Mouse (Mus musculus) lung, embryonic 14.5 days (tissue): ENCODE results near the gene Sfxn5. TPM values are rescaled to one million over a fixed set of nuclear protein-coding genes. Genes with fewer than 3 reads are reported as not detected.

ENCODE experiments used
- ATAC-seq: fragments of 200-750 bp; cut with Nextera tagmentation; 2 replicates; pipeline ENCODE4 v1.8.0; 2017; ENCODE audit warnings: mild to moderate bottlenecking, moderate TSS enrichment, moderate library complexity; ENCODE audit not compliant: insufficient read depth
- DNase-seq: peaks from one replicate; pipeline ENCODE4 v3.0.0-alpha.2; 2015
- H3K27ac ChIP-seq: fragments of 300-500 bp; sonication (generic); 2 replicates; pipeline ENCODE4 v1.5.1; 2014; ENCODE audit warnings: low read depth, mild to moderate bottlenecking, moderate library complexity
- H3K27me3 ChIP-seq: fragments of 300-500 bp; sonication (generic); 2 replicates; pipeline ENCODE4 v1.6.1; 2014; ENCODE audit warnings: low read length, control low read depth; ENCODE audit not compliant: insufficient read depth
- H3K36me3 ChIP-seq: fragments of 300-500 bp; sonication (generic); 2 replicates; pipeline ENCODE4 v1.6.1; 2014; ENCODE audit warnings: control low read depth; ENCODE audit not compliant: insufficient read depth
- H3K4me1 ChIP-seq: fragments of 300-500 bp; sonication (generic); 2 replicates; pipeline ENCODE4 v1.6.1; 2014; ENCODE audit warnings: antibody characterized with exemption, control low read depth; ENCODE audit not compliant: insufficient read depth
- H3K4me2 ChIP-seq: fragments of 300-500 bp; sonication (generic); 2 replicates; pipeline ENCODE4 v1.6.1; 2014; ENCODE audit warnings: mild to moderate bottlenecking
- H3K4me3 ChIP-seq: fragments of 300-500 bp; sonication (generic); 2 replicates; pipeline ENCODE4 v1.5.1; 2014; ENCODE audit warnings: low read depth, low read length
- H3K9ac ChIP-seq: fragments of 300-500 bp; sonication (generic); 2 replicates; pipeline ENCODE4 v1.6.1; 2014
- H3K9me3 ChIP-seq: fragments of 300-500 bp; sonication (generic); 2 replicates; pipeline ENCODE4 v1.6.1; 2016; ENCODE audit warnings: low read depth, low read length, control low read depth
- CTCF ChIP-seq: IDR thresholded peaks from 2 replicates; pipeline ENCODE4 v1.5.1; 2016; ENCODE audit warnings: antibody characterized with exemption, low read depth
- WGBS: fragments of 180-500 bp; shearing (Covaris S2); extraction: QIAGEN DNeasy Blood & Tissue Kit; methylation state at CpG from one replicate; pipeline ENCODE4 v1.1.7; 2014; 5-methylcytosine and 5-hydroxymethylcytosine counted together
- polyA plus RNA-seq: library from polyadenylated mRNA; unstranded; fragments of >200 nt; fragmentation: Nextera tagmentation; extraction: Ambion mirVana; gene quantifications from 2 replicates; pipeline ENCODE4 v1.2.1, GENCODE M21; 2014

Gene Sfxn5
- polyA plus RNA-seq, 1 experiment from 2014 or later: 8.3 TPM

DNA sequence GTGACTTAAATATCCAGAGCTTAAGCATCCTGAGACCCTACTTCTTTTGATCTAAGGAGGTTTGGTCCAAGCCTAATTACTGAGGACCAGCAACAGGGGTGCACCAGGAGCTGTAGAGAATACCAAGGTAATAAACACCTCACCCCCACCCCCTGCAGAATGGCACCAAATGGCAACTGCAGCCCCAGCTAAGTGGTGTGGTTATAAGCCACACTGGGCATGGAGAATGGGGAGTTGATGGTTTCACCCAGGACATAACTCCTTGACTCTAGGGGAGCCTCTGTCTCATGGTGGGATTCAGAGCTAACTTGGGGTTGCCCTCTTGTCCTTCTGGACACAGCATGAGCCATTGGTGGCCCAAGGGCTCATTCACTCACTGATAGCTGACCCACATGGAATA, 1.0 kb upstream of the Sfxn5 start:
- peaks cover 5% of the 10 kb centered on the region; the same call in 1 of the 2 replicates for H3K36me3 ChIP-seq
- H3K4me2 ChIP-seq: peak overlapping the region; percentile 98
- no peak overlapping the region for H3K27ac ChIP-seq
- no peak for ATAC-seq
- H3K27me3 ChIP-seq: no peaks in the 10 kb centered on the region
- no peak overlapping the region; the same call in 1 of the 2 replicates for H3K9ac ChIP-seq
- H3K4me3 ChIP-seq: no peak overlapping the region
- no peak for TF ChIP-seq CTCF
- no peaks in the 10 kb centered on the region for H3K4me1 ChIP-seq
- H3K9me3 ChIP-seq: no peaks in the 10 kb centered on the region
- no peak for DNase-seq

GRCm38 (mm10) chr6:85333732-85334131, 510 bp upstream of the Sfxn5 start:
- H3K27ac ChIP-seq: 0 out of 2 replicates have a peak overlapping the region, but pooled peaks have one; percentile 90

DNA sequence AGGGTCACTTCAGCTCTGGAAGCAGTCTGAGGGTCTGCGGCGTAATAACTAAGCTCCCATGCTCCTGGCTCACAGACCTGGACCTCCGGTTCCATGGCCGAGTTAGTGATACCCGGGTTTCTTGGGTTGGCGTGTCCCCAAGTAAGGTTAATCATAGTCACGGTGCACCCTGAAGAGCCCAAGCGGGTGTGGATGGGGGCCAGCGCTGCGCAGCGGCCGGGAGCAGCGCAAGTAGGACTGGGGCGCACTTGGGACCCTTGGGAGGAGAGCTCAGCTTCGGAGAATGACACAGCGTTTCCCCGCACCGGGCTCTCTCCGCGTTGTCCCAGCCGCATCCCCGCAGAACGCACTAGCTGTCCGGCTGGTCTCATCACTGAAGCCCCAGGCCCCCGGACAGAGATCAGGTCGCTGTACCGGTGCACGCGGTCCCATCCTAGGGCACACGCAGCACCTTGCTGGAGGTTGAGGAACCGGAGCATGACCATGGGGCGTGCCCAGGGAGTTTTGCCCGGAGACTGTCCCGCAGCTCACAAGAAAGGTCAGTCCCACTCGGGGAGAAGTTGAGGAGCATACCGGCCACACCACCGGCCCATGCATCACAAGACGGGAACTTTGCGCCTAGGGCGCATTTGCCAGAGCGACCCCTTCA, 747 bp downstream of the Sfxn5 start:
- Histone ChIP-seq H3K27ac (no peak overlapping the region), H3K9me3 (no peaks in the 10 kb centered on the region), H3K36me3 (peaks cover 5% of the 10 kb centered on the region; the same call in 1 of the 2 replicates), H3K9ac (peak overlapping the region; percentile 68), H3K4me1 (no peaks in the 10 kb centered on the region), H3K27me3 (no peaks in the 10 kb centered on the region), H3K4me3 (peak overlapping the region; percentile 71), H3K4me2 (peak overlapping the region; percentile 98)
- ATAC-seq: peak; percentile 57
- WGBS: under 1% methylated on average over 41 of the region's 41 CpGs
- TF ChIP-seq CTCF: no peak
- DNase-seq: no peak

More at GRCm38 (mm10) chr6:85333732-85334131, 510 bp upstream of the Sfxn5 start:
- peak overlapping the region; percentile 68; the same call in 1 of the 2 replicates for H3K9ac ChIP-seq
- 1% methylated on average over 13 of the region's 13 CpGs for WGBS
- H3K4me2 ChIP-seq: peak overlapping the region; percentile 98
- peak; percentile 61 for DNase-seq
- no peaks in the 10 kb centered on the region for H3K9me3 ChIP-seq
- TF ChIP-seq CTCF: no peak
- no peak for ATAC-seq
- H3K4me3 ChIP-seq: peak overlapping the region; percentile 71
- peaks cover 5% of the 10 kb centered on the region; the same call in 1 of the 2 replicates for H3K36me3 ChIP-seq
- no peaks in the 10 kb centered on the region for H3K27me3 ChIP-seq
- no peaks in the 10 kb centered on the region for H3K4me1 ChIP-seq

DNA sequence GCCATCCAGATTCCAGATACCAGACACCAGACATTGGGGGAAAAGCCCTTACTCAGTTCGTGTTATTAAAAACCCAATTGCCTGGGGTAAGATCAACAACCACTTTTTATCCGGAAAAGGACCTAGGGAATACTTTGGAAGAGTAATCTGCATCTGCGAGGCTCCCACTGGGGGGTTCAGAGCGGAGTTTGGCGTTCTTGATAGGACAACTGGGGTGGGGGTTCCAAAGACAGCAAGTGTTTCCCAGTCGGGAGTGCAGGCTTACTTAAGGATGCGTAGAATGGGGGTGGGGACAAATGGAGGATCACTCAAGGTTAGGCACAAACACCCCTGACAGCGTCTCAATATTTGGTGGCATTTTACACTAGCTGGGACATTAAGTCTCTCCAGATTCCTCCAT, 1.5 kb downstream of the Sfxn5 start:
- no peak overlapping the region for H3K9ac ChIP-seq
- ATAC-seq: no peak
- H3K4me3 ChIP-seq: peak overlapping the region; percentile 71; the same call in 1 of the 2 replicates
- H3K4me2 ChIP-seq: peak overlapping the region; percentile 98
- WGBS: 11% methylated on average over 8 of the region's 8 CpGs
- H3K27me3 ChIP-seq: no peaks in the 10 kb centered on the region
- no peak for DNase-seq
- peaks cover 4% of the 10 kb centered on the region; the same call in 1 of the 2 replicates for H3K36me3 ChIP-seq
- TF ChIP-seq CTCF: no peak
- H3K27ac ChIP-seq: no peak overlapping the region
- no peaks in the 10 kb centered on the region for H3K4me1 ChIP-seq
- H3K9me3 ChIP-seq: no peaks in the 10 kb centered on the region

- no peak overlapping the region for H3K9ac ChIP-seq
- no peak for TF ChIP-seq CTCF
- H3K4me1 ChIP-seq: no peaks in the 10 kb centered on the region
- no peaks in the 10 kb centered on the region for H3K36me3 ChIP-seq
- no peak overlapping the region for H3K27ac ChIP-seq
- H3K4me2 ChIP-seq: peak overlapping the region; percentile 98; the same call in 1 of the 2 replicates
- WGBS: 25% methylated on average over 6 of the region's 6 CpGs
- DNase-seq (peak; percentile 32), ATAC-seq (no peak)
- H3K4me3 ChIP-seq: no peak overlapping the region
- H3K27me3 ChIP-seq: no peaks in the 10 kb centered on the region
- H3K9me3 ChIP-seq: no peaks in the 10 kb centered on the region
These were observed 1.9 kb downstream of the Sfxn5 start for GRCm38 (mm10) chr6:85331221-85331735.

DNA sequence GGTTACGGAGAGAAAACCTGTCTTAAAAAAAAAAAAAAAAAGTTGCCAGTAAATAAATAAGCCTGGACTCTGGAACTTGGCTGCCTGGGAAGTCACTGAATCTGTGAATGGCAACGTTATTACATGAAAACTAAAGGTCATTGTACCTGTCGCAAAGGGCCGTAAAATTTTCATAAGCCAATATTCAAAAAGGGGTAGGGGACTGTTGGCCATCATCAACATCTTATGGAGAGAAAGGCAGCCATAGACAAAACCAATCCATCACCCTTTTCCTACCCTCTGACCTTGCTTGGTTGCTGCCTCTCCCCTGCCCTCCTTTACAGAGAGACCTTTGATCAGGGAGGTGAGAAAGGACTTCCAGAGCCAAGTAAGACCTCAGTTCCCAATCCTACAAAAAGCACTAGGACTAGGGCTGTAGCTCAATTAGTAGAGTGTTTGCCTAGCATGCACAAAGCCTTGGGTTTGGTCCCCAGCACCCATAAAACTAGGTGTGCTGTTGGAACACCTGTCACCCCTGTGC, 3.5 kb downstream of the Sfxn5 start:
- Histone ChIP-seq H3K27ac (no peak overlapping the region), H3K9me3 (no peaks in the 10 kb centered on the region), H3K4me3 (no peak overlapping the region), H3K9ac (no peak overlapping the region), H3K27me3 (no peaks in the 10 kb centered on the region), H3K4me1 (no peaks in the 10 kb centered on the region), H3K36me3 (no peaks in the 10 kb centered on the region), H3K4me2 (no peak overlapping the region)
- no peak for TF ChIP-seq CTCF
- DNase-seq: no peak
- ATAC-seq: no peak
- 91% methylated on average over 4 of the region's 4 CpGs for WGBS

GRCm38 (mm10) chr6:85326564-85326963, 6.7 kb downstream of the Sfxn5 start:
- H3K4me2 ChIP-seq: no peak overlapping the region
- ATAC-seq (no peak), DNase-seq (no peak)
- no peaks in the 10 kb centered on the region for H3K9me3 ChIP-seq
- H3K36me3 ChIP-seq: no peaks in the 10 kb centered on the region
- H3K27ac ChIP-seq: no peak overlapping the region
- TF ChIP-seq CTCF: no peak
- H3K27me3 ChIP-seq: no peaks in the 10 kb centered on the region
- 74% methylated on average over 4 of the region's 4 CpGs for WGBS
- H3K4me3 ChIP-seq: no peak overlapping the region
- no peak overlapping the region for H3K9ac ChIP-seq
- H3K4me1 ChIP-seq: no peaks in the 10 kb centered on the region
